ENCODE assay signal across 28 mouse cellular contexts in the genomic region with DNA sequence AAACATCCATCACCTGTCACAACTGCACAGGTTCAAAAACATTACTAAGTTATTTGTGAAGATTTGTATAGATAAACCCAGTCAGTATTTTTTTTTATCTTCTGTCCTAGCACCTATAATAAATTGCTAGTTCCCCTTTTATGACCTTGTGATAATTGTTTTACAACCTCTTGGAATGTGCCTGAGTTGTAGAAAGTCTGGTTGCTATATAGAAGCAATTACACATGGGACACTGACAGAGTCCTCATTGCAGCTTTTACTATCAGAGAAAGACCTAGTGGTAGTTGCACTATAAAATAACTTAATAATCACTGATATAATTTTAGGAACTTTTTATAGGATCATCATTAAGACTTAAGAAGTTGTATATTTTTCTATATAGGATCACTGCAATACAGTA.
"Had no signal": no experiment of that assay in that cellular context is flagged by ENCODE, and none has a peak within 500 bp of the region (broad histone marks: within the 10 kb centered on the region; RNA-seq: fewer than 3 reads in every experiment).

No protein-coding gene starts in this region.

- DNase-seq: cerebellum, adult 2 months; cerebellum, adult 8-10 months; cerebellum, adult 9-10 months; cerebellum, adult 9-11 months; cerebellum, postnatal 10 days; cerebellum, postnatal 14 days; cerebellum, postnatal 25 days; cerebellum, postnatal 36 days; embryo, embryonic 11 days; forebrain, postnatal 0 days; gastrocnemius, adult 2 months; gastrocnemius, postnatal 10 days; gastrocnemius, postnatal 14 days; gastrocnemius, postnatal 25 days; gastrocnemius, postnatal 36 days; heart, adult 11 months; heart, adult 18-20 months had no signal

- H3K27me3 ChIP-seq: embryonic facial prominence, embryonic 12.5 days; embryonic facial prominence, embryonic 13.5 days; embryonic facial prominence, embryonic 15.5 days; forebrain, embryonic 12.5 days; forebrain, embryonic 13.5 days; forebrain, embryonic 15.5 days had no signal

- H3K9ac ChIP-seq: embryonic facial prominence, embryonic 12.5 days; embryonic facial prominence, embryonic 13.5 days; embryonic facial prominence, embryonic 15.5 days; forebrain, embryonic 12.5 days; forebrain, embryonic 13.5 days; forebrain, embryonic 15.5 days; forebrain, postnatal 0 days had no signal

- H3K9me3 ChIP-seq: embryonic facial prominence, embryonic 10.5 days; embryonic facial prominence, embryonic 12.5 days; embryonic facial prominence, embryonic 13.5 days; embryonic facial prominence, embryonic 15.5 days; forebrain, embryonic 10.5 days; forebrain, embryonic 12.5 days; forebrain, embryonic 13.5 days; forebrain, embryonic 15.5 days had no signal

- H3K36me3 ChIP-seq: embryonic facial prominence, embryonic 10.5 days; embryonic facial prominence, embryonic 12.5 days; embryonic facial prominence, embryonic 13.5 days; embryonic facial prominence, embryonic 15.5 days; forebrain, embryonic 10.5 days; forebrain, embryonic 12.5 days; forebrain, embryonic 15.5 days had no signal

- H3K4me2 ChIP-seq: embryonic facial prominence, embryonic 12.5 days; embryonic facial prominence, embryonic 13.5 days; embryonic facial prominence, embryonic 15.5 days; forebrain, embryonic 12.5 days; forebrain, embryonic 13.5 days; forebrain, embryonic 15.5 days had no signal

- H3K4me3 ChIP-seq: embryonic facial prominence, embryonic 10.5 days; embryonic facial prominence, embryonic 12.5 days; embryonic facial prominence, embryonic 13.5 days; embryonic facial prominence, embryonic 15.5 days; erythroblast, embryonic 14.5 days; forebrain, embryonic 10.5 days; forebrain, embryonic 12.5 days; forebrain, embryonic 13.5 days; forebrain, embryonic 15.5 days; gastrocnemius, adult 2 months had no signal

- H3K4me1 ChIP-seq: embryonic facial prominence, embryonic 10.5 days; embryonic facial prominence, embryonic 12.5 days; embryonic facial prominence, embryonic 13.5 days; embryonic facial prominence, embryonic 15.5 days; forebrain, embryonic 10.5 days; forebrain, embryonic 12.5 days; forebrain, embryonic 13.5 days; forebrain, embryonic 15.5 days had no signal

- ATAC-seq: forebrain, embryonic 13.5 days; forebrain, embryonic 14.5 days; forebrain, embryonic 15.5 days; forebrain, embryonic 16.5 days; forebrain, postnatal 0 days had no signal

- H3K27ac ChIP-seq: embryonic facial prominence, embryonic 10.5 days; embryonic facial prominence, embryonic 12.5 days; embryonic facial prominence, embryonic 13.5 days; embryonic facial prominence, embryonic 15.5 days; forebrain, embryonic 10.5 days; forebrain, embryonic 12.5 days; forebrain, embryonic 13.5 days; forebrain, embryonic 15.5 days; gastrocnemius, adult 2 months had no signal
